Mouse (Mus musculus) myocyte (in vitro differentiated cells): ENCODE measurements around the gene Cldnd2.

Experiments used
- CEBPB ChIP-seq: IDR thresholded peaks from 2 replicates; pipeline ENCODE4 v1.6.1; 2011; ENCODE audit warnings: mild to moderate bottlenecking, moderate library complexity; ENCODE audit not compliant: poor library complexity, insufficient read depth, severe bottlenecking
- E2F4 ChIP-seq: IDR thresholded peaks from one replicate; pipeline ENCODE4 v1.6.1; 2011; ENCODE audit warnings: mild to moderate bottlenecking, control low read depth, moderate library complexity; ENCODE audit not compliant: insufficient read depth
- MAX ChIP-seq: IDR thresholded peaks from one replicate; pipeline ENCODE4 v1.6.1; 2011; ENCODE audit warnings: low read depth, mild to moderate bottlenecking, control low read depth
- MYOD1 ChIP-seq, 3 experiments: IDR thresholded peaks; one replicate each; pipeline ENCODE4 v1.6.1; 2011; ENCODE audit warnings: control low read depth in 2 of 3, low read depth in 2 of 3, mild to moderate bottlenecking in 2 of 3, moderate library complexity in 1 of 3; ENCODE audit not compliant: insufficient read length in 2 of 3, control insufficient read depth in 1 of 3
- MYOG ChIP-seq, 3 experiments: IDR thresholded peaks; one replicate each; pipeline ENCODE4 v1.6.1; 2011; ENCODE audit warnings: control low read depth in 2 of 3, low read depth in 2 of 3, mild to moderate bottlenecking in 2 of 3; ENCODE audit not compliant: insufficient read length in 2 of 3, control insufficient read depth in 1 of 3, insufficient read depth in 1 of 3
- POLR2A ChIP-seq: IDR thresholded peaks from one replicate; pipeline ENCODE4 v1.6.1; 2011; ENCODE audit warnings: low read depth, mild to moderate bottlenecking, control low read depth, moderate library complexity; ENCODE audit not compliant: insufficient read length
- POLR2AphosphoS2 ChIP-seq: IDR thresholded peaks from one replicate; pipeline ENCODE4 v1.6.1; 2011; ENCODE audit warnings: low read depth, control low read depth; ENCODE audit not compliant: insufficient read length
- SRF ChIP-seq: IDR thresholded peaks from one replicate; pipeline ENCODE4 v1.6.1; 2011; ENCODE audit warnings: low read depth; ENCODE audit not compliant: control insufficient read depth, insufficient read length
- TCF12 ChIP-seq: IDR thresholded peaks from one replicate; pipeline ENCODE4 v1.6.1; 2011; ENCODE audit warnings: mild to moderate bottlenecking, control low read depth; ENCODE audit not compliant: poor library complexity, insufficient read depth, severe bottlenecking
- TCF3 ChIP-seq: IDR thresholded peaks from one replicate; pipeline ENCODE4 v1.6.1; 2011; ENCODE audit warnings: low read depth, control low read depth; ENCODE audit not compliant: insufficient read length
- USF1 ChIP-seq: IDR thresholded peaks from one replicate; pipeline ENCODE4 v1.6.1; 2011; ENCODE audit warnings: low read depth, mild to moderate bottlenecking, control low read depth, moderate library complexity

GRCm38 (mm10) chr7:43402718-43403117 is 37.9 kb upstream of the Cldnd2 start:
- TF ChIP-seq POLR2A: no peak
- TF ChIP-seq MYOD1 (IDR thresholded peaks at IDR 0.05; ENCODE audit: control insufficient read depth in 1 of 3, insufficient read length in 2 of 3, low read depth in 2 of 3): no peak
- TF ChIP-seq E2F4: no peak
- TF ChIP-seq MYOG (IDR thresholded peaks at IDR 0.05; ENCODE audit: control insufficient read depth in 1 of 3, insufficient read depth in 1 of 3, insufficient read length in 2 of 3, low read depth in 2 of 3): no peak
- no peak for TF ChIP-seq POLR2AphosphoS2
- no peak for TF ChIP-seq TCF12
- no peak for TF ChIP-seq USF1
- TF ChIP-seq MAX: no peak
- no peak for TF ChIP-seq CEBPB
- TF ChIP-seq TCF3: no peak
- no peak for TF ChIP-seq SRF
